Mouse (Mus musculus) spleen, adult 2 months (tissue): ENCODE results near the gene Crebbp. TPM values are rescaled to one million over a fixed set of nuclear protein-coding genes. Genes with fewer than 3 reads are reported as not detected.
"Not testable (repeated sequence)": the region's sequence is repeated elsewhere in the genome, so short reads cannot be mapped to it uniquely, and the experiment has no call there.

ENCODE experiments used
- DNase-seq, 2 experiments: peaks; one replicate each; pipeline versions ENCODE4 v3.0.0 to v3.0.0-alpha.2; 2012 to 2021; ENCODE audit warnings: low spot score in 2 of 2, low read depth in 1 of 2
- H3K27ac ChIP-seq: fragments of 200-500 bp; 2 replicates; pipeline ENCODE4 v1.5.1; 2012; ENCODE audit warnings: low read length, inconsistent platforms; ENCODE audit not compliant: insufficient read depth
- H3K27me3 ChIP-seq: fragments of 200-500 bp; 2 replicates; pipeline ENCODE4 v1.6.1; 2012; ENCODE audit warnings: mild to moderate bottlenecking, moderate library complexity, low read length, inconsistent platforms; ENCODE audit not compliant: control insufficient read depth, insufficient read depth
- H3K36me3 ChIP-seq: fragments of 200-500 bp; 2 replicates; pipeline ENCODE4 v1.6.1; 2012; ENCODE audit warnings: mild to moderate bottlenecking, low read length, inconsistent platforms; ENCODE audit not compliant: control insufficient read depth, insufficient read depth
- H3K4me1 ChIP-seq: fragments of 200-500 bp; 2 replicates; pipeline ENCODE4 v1.6.1; 2011; ENCODE audit warnings: inconsistent platforms; ENCODE audit not compliant: control insufficient read depth, insufficient read depth, insufficient read length
- H3K4me3 ChIP-seq: fragments of 200-500 bp; 2 replicates; pipeline ENCODE4 v1.5.1; 2011; ENCODE audit warnings: mild to moderate bottlenecking, inconsistent platforms; ENCODE audit not compliant: insufficient read depth, insufficient read length; ENCODE audit errors: extremely low read depth
- CTCF ChIP-seq: fragments of 200-500 bp; IDR thresholded peaks from 2 replicates; pipeline ENCODE4 v1.5.1; 2011; ENCODE audit warnings: mild to moderate bottlenecking, inconsistent platforms; ENCODE audit not compliant: insufficient read depth, insufficient read length, insufficient replicate concordance; ENCODE audit errors: extremely low read depth
- POLR2A ChIP-seq: fragments of 200-500 bp; IDR thresholded peaks from 2 replicates; pipeline ENCODE4 v1.6.1; 2011; ENCODE audit warnings: low read depth, low read length, inconsistent platforms
- WGBS: fragments of 180-500 bp; shearing (Covaris S2); methylation state at CpG from one replicate; pipeline ENCODE4 v1.1.7; 2018; 5-methylcytosine and 5-hydroxymethylcytosine counted together
- polyA plus RNA-seq: library from polyadenylated mRNA; depleted of rRNA; stranded (reverse); fragments of >200 nt; gene quantifications from 2 replicates; pipeline ENCODE4 v1.2.3, GENCODE M21; 2012

Gene Crebbp
- polyA plus RNA-seq, 1 experiment, result 25.6 TPM

DNA sequence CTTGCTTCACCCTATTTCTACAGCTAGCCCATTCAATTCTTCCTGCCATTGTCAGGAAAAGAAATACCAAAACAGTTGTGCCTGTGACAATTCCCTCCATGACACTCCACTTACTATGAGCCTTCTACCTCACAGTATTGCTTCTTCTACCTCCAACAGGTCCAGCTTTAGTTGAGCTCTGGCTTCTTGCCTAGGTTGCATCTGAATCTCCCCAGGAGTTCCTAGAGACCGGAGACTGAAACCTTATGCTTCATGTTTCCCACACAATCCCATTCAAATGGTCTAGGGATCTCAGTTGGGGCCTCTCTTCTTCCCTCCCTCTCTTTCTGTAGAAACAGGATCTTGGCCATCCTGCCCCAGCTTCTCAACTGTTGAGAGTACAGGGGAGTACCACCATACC is 116.3 kb downstream of the Crebbp start:
- 97% methylated on average over 1 of the region's 1 CpGs for WGBS
- no peak for TF ChIP-seq POLR2A
- TF ChIP-seq CTCF, result no peak
- no peak overlapping the region for H3K27ac ChIP-seq
- no peak overlapping the region for H3K4me3 ChIP-seq
- H3K27me3 ChIP-seq, result no peaks in the 10 kb centered on the region
- DNase-seq, result no peak
- H3K4me1 ChIP-seq, result no peaks in the 10 kb centered on the region
- H3K36me3 ChIP-seq, result peaks cover 40% of the 10 kb centered on the region

DNA sequence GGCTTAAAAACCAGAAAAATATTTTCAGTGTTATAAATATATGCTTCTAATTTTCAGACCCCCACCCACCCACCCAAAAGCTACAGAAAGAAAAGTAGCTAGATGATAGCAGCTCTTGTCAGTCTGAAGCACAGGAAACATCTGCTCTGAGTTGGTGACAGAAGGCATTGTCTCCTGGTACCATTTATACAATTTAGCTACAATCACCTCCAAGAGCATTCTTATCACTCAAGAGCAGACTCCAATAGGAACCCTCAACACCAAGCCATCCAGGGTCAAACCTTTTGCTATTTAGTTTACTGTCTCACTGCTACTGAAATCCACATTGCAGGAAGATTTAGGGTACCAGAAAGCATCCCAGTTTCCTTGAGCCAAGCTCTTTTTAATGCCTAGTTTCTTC is 116.9 kb downstream of the Crebbp start:
- Histone ChIP-seq H3K27me3 (no peaks in the 10 kb centered on the region), H3K27ac (no peak overlapping the region), H3K4me3 (no peak overlapping the region), H3K4me1 (no peaks in the 10 kb centered on the region), H3K36me3 (peaks cover 42% of the 10 kb centered on the region)
- TF ChIP-seq CTCF (no peak), POLR2A (no peak)
- DNase-seq, result no peak

DNA sequence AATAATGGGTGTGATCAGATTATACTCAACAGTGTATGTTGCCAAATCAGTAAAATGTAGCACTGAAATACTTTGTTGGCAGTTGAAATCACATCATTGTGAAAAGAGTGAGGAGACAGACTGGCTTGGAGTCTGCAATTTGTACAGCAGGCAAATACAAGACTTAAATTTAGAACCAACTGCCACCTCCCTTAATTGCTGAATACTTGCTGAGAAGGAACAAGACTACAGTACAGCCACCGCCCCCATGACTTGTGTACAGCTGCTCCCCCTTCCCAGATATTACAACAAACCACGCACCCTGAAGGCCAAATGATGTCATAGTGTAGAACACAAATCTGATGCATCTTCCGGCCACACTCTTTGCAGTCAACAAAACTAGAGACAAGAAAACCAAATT is 117.7 kb downstream of the Crebbp start:
- peaks cover 45% of the 10 kb centered on the region for H3K36me3 ChIP-seq
- TF ChIP-seq POLR2A (no peak), CTCF (no peak)
- DNase-seq, result no peak

DNA sequence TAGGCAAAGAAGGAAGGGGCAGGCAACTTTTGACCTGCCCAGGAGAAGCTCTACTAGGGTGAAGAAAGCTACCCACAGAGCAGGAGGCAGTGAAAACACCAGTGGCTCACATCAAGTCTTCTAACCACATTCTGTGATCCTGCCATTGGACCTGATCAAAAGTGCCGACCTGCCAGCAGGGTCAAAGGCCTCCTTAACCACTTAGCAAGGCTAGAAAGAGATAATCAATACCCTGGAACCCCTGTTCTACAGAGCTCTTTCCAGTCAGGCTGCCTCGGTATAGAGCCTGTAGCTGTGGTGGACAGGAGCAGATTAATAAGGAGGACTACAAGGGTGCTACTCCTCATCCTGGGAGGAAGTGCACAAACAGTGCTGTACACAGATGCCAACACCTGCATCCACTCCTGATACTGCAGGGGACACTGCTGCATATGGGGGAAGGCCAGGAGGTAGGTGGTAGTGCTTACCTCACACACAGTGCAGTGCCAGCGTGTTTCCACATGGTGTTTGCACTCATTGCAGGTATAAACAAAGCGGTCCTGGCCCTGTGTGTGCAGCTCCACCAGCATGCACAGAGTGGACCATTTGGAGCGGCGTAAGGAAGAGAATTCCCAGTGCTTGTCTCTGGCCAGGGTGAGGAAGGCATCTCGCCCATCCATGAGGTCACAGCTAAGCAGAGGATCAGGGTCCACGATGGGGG is 126.4 kb downstream of the Crebbp start:
- Histone ChIP-seq H3K27me3 (no peaks in the 10 kb centered on the region), H3K27ac (no peak overlapping the region), H3K36me3 (peaks cover 60% of the 10 kb centered on the region), H3K4me1 (no peaks in the 10 kb centered on the region), H3K4me3 (no peak overlapping the region)
- no peak for TF ChIP-seq POLR2A
- 92% methylated on average over 8 of the region's 8 CpGs for WGBS
- no peak for DNase-seq

More for the DNA sequence above, 117.7 kb downstream of the Crebbp start:
- no peaks in the 10 kb centered on the region for H3K4me1 ChIP-seq
- H3K27ac ChIP-seq, result no peak overlapping the region
- no peaks in the 10 kb centered on the region for H3K27me3 ChIP-seq
- 93% methylated on average over 3 of the region's 3 CpGs for WGBS
- no peak overlapping the region for H3K4me3 ChIP-seq

DNA sequence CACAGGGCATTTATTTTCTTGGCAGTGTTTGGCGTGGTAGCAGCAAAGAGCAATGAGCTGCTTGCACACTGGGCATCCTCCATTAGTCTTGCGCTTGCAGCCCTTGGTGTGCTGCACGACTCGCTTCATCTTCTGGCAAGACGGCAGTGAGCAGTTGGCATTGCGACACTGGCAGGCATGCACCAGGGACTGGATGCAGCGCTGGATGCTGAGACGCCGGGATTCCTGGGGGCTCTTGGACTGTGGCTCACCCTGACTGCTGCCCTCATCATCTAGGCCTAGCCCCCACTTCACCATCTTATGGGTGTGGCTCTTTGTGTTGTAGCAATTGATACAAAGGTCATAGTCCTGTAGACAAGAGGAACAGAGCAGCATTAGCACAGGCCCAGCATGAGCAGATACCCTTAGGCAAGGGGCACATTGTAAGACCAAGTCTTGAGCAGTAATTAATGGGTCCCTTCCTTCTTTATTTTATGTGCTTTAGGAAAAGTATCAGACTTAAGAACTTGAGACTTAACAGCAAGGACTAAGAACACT is 127.9 kb downstream of the Crebbp start:
- no peak overlapping the region for H3K4me3 ChIP-seq
- H3K4me1 ChIP-seq, result no peaks in the 10 kb centered on the region
- TF ChIP-seq CTCF (no peak), POLR2A (no peak)
- 97% methylated on average over 9 of the region's 9 CpGs for WGBS
- H3K36me3 ChIP-seq, result peaks cover 51% of the 10 kb centered on the region
- no peaks in the 10 kb centered on the region for H3K27me3 ChIP-seq
- H3K27ac ChIP-seq, result no peak overlapping the region
- no peak for DNase-seq

DNA sequence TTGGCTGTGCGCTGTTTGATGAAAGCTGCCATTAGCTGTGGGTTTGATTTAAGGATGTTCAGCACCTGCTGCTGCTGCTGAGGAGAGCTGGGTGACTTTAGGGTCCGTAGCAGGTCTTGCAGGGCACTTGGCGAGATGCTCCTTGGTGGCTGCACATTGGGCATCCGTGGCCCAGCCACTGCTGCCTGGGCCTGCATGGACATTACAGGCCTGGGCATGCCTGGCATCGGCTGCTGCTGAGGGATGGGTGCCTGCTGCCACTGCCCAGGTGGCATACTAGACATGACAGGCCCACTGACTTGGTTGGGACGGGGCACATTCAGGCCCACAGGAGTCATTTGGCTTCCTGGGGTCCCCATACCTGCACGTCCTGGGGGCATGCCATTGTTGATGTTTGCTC is 128.7 kb downstream of the Crebbp start:
- TF ChIP-seq POLR2A, result no peak
- TF ChIP-seq CTCF, result no peak
- no peak for DNase-seq
- Histone ChIP-seq H3K4me3 (no peak overlapping the region), H3K4me1 (no peaks in the 10 kb centered on the region), H3K27me3 (no peaks in the 10 kb centered on the region), H3K27ac (no peak overlapping the region), H3K36me3 (peaks cover 44% of the 10 kb centered on the region)
- WGBS, result 95% methylated on average over 7 of the region's 7 CpGs

DNA sequence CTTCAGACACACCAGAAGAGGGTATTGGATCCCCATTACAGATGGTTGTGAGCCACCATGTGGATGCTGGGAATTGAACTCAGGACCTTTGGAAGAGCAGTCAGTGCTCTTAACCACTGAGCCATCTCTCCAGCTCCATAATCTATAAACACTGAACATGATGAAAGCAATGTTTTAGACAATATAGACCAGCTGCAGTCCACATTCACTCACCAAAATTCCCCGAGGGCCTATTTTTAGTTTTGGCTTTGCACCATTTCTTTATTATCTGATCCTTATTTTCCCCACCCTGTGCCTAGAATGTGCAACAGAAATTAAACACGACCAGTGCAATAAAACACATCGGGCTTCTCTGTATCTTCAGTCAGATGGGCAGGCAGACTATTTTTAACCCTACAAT is 133.4 kb downstream of the Crebbp start:
- 61% methylated on average over 3 of the region's 3 CpGs for WGBS
- H3K27ac ChIP-seq, H3K4me1 ChIP-seq, H3K4me3 ChIP-seq, H3K27me3 ChIP-seq, DNase-seq: not testable (repeated sequence)
- peaks cover 17% of the 10 kb centered on the region for H3K36me3 ChIP-seq
